Mouse (Mus musculus): ENCODE measurements around the gene Erfe.

DNA sequence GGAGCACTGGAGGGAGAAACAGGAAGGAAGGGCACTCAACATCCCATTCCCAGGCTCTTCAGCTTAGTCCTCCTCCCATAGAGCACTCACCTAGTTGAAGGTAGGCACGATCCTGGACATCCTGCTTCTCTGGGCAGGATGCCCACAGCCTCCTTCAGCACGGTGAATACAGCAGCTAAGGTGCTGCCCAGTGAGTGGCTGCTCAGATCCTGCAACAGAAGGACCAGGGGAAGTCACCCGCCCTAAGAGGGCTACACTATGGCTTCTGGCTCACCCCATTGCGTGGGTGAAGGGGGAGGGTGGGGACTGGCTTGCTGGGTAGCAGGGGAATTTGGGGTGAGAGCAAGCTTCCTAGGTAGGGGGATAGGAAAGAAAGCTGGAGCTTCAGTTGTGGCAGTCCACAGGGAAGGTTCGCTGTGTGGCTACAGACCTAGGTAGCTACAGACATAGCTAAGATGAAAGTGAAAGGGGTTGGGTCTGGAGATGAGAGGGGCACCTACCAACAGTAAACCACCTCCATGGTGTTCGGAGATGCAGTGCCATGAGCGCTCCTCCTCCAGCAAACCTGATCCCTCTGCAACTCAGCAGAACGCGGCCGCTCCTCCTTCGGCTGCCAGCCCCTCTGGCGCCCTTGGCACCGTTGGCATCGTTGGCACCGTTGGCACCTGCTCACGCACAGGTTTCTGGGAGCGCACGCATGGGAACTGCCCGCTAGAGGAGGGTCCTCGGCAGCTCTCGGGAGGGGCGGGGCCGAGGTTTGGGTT, 39.4 kb downstream of the Erfe start:
- no peak for TF ChIP-seq CTCF (conservative IDR thresholded peaks at IDR 0.05; ENCODE audit: insufficient read depth, insufficient read length, low read depth, low read length)
- TF ChIP-seq POLR2A (IDR thresholded peaks at IDR 0.05; ENCODE audit: low read depth, low read length), result no peak
